Mouse (Mus musculus): ENCODE measurements around the gene Madd. TPM values are rescaled to one million over a fixed set of nuclear protein-coding genes. Genes with fewer than 3 reads are reported as not detected.

Gene Madd
- polyA plus RNA-seq, 1 experiment from 2014 or later: 6.8 TPM

DNA sequence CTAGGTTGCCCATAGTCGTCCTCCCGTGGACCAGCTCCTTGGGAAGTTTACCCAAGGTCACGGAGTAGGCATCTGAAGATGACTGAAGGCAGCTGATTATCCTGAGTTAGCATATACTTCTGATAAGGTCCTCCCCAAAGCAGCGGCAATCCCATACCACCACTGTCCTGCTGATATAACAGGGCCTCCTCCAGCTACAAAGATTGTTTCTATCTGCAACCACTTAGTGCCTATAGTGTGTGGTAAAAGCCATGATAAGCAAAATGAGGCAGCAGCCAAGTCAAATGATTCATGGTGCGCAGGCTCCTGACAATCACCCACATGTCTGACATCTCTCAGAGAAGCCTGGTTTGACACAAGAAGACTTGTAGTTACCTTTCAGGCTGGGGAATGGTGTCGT lies 18.6 kb downstream of the Madd start:
- no peak; the same call in 1 of the 2 replicates for ATAC-seq (replicated peaks; ENCODE audit: insufficient number of reproducible peaks, low FRiP score, low TSS enrichment)
- no peaks in the 10 kb centered on the region for H3K9me3 ChIP-seq (replicated peaks; ENCODE audit: control insufficient read depth, low read length)
- 44% methylated on average over 6 of the region's 6 CpGs for WGBS (ENCODE audit: insufficient replicate concordance)
- peaks cover under 1% of the 10 kb centered on the region; the same call in 1 of the 2 replicates for H3K4me1 ChIP-seq (ENCODE audit: control insufficient read depth, insufficient read depth, low read length)
- H3K36me3 ChIP-seq (ENCODE audit: control insufficient read depth, insufficient read depth, low read length): no peaks in the 10 kb centered on the region
- no peak overlapping the region for H3K4me3 ChIP-seq (ENCODE audit: low read depth, low read length)
- H3K27me3 ChIP-seq (ENCODE audit: control insufficient read depth, insufficient read depth, low read length): no peaks in the 10 kb centered on the region
- no peak overlapping the region for H3K9ac ChIP-seq (ENCODE audit: low read depth, low read length)
- H3K4me2 ChIP-seq: no peak overlapping the region
- H3K27ac ChIP-seq (ENCODE audit: low read depth, low read length): no peak overlapping the region

- no peak for ATAC-seq (replicated peaks; ENCODE audit: insufficient number of reproducible peaks, low FRiP score, low TSS enrichment)
- Histone ChIP-seq H3K36me3 (ENCODE audit: control insufficient read depth, insufficient read depth, low read length) (no peaks in the 10 kb centered on the region), H3K4me3 (ENCODE audit: low read depth, low read length) (no peak overlapping the region), H3K9me3 (replicated peaks; ENCODE audit: control insufficient read depth, low read length) (no peaks in the 10 kb centered on the region), H3K4me2 (no peak overlapping the region), H3K4me1 (ENCODE audit: control insufficient read depth, insufficient read depth, low read length) (peaks cover 4% of the 10 kb centered on the region; the same call in 1 of the 2 replicates), H3K27me3 (ENCODE audit: control insufficient read depth, insufficient read depth, low read length) (no peaks in the 10 kb centered on the region), H3K9ac (ENCODE audit: low read depth, low read length) (no peak overlapping the region), H3K27ac (ENCODE audit: low read depth, low read length) (no peak overlapping the region)
- 85% methylated on average over 5 of the region's 5 CpGs for WGBS (ENCODE audit: insufficient replicate concordance)
These were observed 20.1 kb downstream of the Madd start for GRCm38 (mm10) chr2:91163532-91163931.

GRCm38 (mm10) chr2:91162952-91163351 lies 20.7 kb downstream of the Madd start:
- WGBS (ENCODE audit: insufficient replicate concordance): 81% methylated on average over 4 of the region's 4 CpGs
- H3K27me3 ChIP-seq (ENCODE audit: control insufficient read depth, insufficient read depth, low read length): no peaks in the 10 kb centered on the region
- H3K9ac ChIP-seq (ENCODE audit: low read depth, low read length): no peak overlapping the region
- H3K4me2 ChIP-seq: no peak overlapping the region
- H3K9me3 ChIP-seq (replicated peaks; ENCODE audit: control insufficient read depth, low read length): no peaks in the 10 kb centered on the region
- no peak overlapping the region for H3K27ac ChIP-seq (ENCODE audit: low read depth, low read length)
- no peak overlapping the region for H3K4me3 ChIP-seq (ENCODE audit: low read depth, low read length)
- ATAC-seq (replicated peaks; ENCODE audit: insufficient number of reproducible peaks, low FRiP score, low TSS enrichment): no peak
- H3K4me1 ChIP-seq (ENCODE audit: control insufficient read depth, insufficient read depth, low read length): peaks cover 4% of the 10 kb centered on the region; the same call in 1 of the 2 replicates
- H3K36me3 ChIP-seq (ENCODE audit: control insufficient read depth, insufficient read depth, low read length): no peaks in the 10 kb centered on the region

DNA sequence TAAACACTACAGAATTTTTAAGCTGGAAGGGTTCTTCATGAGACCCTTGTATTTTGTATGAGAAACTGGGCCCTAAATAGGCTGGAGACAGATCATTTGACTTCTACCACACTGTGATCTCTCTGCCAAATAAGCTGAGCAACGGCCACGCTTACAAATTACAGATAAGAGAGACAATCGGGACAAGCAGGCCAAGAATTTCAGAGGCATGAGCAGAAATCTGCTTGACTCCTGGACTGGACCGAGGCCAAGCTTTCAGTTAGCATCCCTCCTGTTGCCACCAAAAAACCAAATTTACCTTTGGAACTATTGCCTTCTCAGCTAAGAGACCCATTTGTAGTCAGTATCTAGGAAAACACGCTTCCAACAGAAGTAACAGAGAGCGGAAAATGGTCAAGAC lies 23.0 kb downstream of the Madd start:
- Histone ChIP-seq H3K9me3 (replicated peaks; ENCODE audit: control insufficient read depth, low read length) (no peaks in the 10 kb centered on the region), H3K9ac (ENCODE audit: low read depth, low read length) (no peak overlapping the region), H3K36me3 (ENCODE audit: control insufficient read depth, insufficient read depth, low read length) (no peaks in the 10 kb centered on the region), H3K4me1 (ENCODE audit: control insufficient read depth, insufficient read depth, low read length) (peaks cover 4% of the 10 kb centered on the region; the same call in 1 of the 2 replicates), H3K4me3 (ENCODE audit: low read depth, low read length) (no peak overlapping the region), H3K27me3 (ENCODE audit: control insufficient read depth, insufficient read depth, low read length) (no peaks in the 10 kb centered on the region), H3K27ac (ENCODE audit: low read depth, low read length) (no peak overlapping the region), H3K4me2 (no peak overlapping the region)
- 45% methylated on average over 6 of the region's 6 CpGs for WGBS (ENCODE audit: insufficient replicate concordance)
- ATAC-seq (replicated peaks; ENCODE audit: insufficient number of reproducible peaks, low FRiP score, low TSS enrichment): no peak

- peaks cover 4% of the 10 kb centered on the region; the same call in 1 of the 2 replicates for H3K4me1 ChIP-seq (ENCODE audit: control insufficient read depth, insufficient read depth, low read length)
- no peak overlapping the region for H3K4me2 ChIP-seq
- 26% methylated on average over 6 of the region's 6 CpGs for WGBS (ENCODE audit: insufficient replicate concordance)
- H3K9me3 ChIP-seq (replicated peaks; ENCODE audit: control insufficient read depth, low read length): no peaks in the 10 kb centered on the region
- H3K27ac ChIP-seq (ENCODE audit: low read depth, low read length): no peak overlapping the region
- H3K27me3 ChIP-seq (ENCODE audit: control insufficient read depth, insufficient read depth, low read length): no peaks in the 10 kb centered on the region
- H3K4me3 ChIP-seq (ENCODE audit: low read depth, low read length): no peak overlapping the region
- no peaks in the 10 kb centered on the region for H3K36me3 ChIP-seq (ENCODE audit: control insufficient read depth, insufficient read depth, low read length)
- ATAC-seq (replicated peaks; ENCODE audit: insufficient number of reproducible peaks, low FRiP score, low TSS enrichment): no peak
- H3K9ac ChIP-seq (ENCODE audit: low read depth, low read length): no peak overlapping the region
These were observed 26.5 kb downstream of the Madd start for GRCm38 (mm10) chr2:91157002-91157752.

GRCm38 (mm10) chr2:91154091-91154490 lies 29.5 kb downstream of the Madd start:
- no peaks in the 10 kb centered on the region for H3K27me3 ChIP-seq (ENCODE audit: control insufficient read depth, insufficient read depth, low read length)
- H3K4me1 ChIP-seq (ENCODE audit: control insufficient read depth, insufficient read depth, low read length): no peaks in the 10 kb centered on the region
- no peaks in the 10 kb centered on the region for H3K36me3 ChIP-seq (ENCODE audit: control insufficient read depth, insufficient read depth, low read length)
- WGBS (ENCODE audit: insufficient replicate concordance): 94% methylated on average over 3 of the region's 3 CpGs
- no peak for ATAC-seq (replicated peaks; ENCODE audit: insufficient number of reproducible peaks, low FRiP score, low TSS enrichment)
- H3K4me3 ChIP-seq (ENCODE audit: low read depth, low read length): no peak overlapping the region
- H3K9me3 ChIP-seq (replicated peaks; ENCODE audit: control insufficient read depth, low read length): no peaks in the 10 kb centered on the region
- no peak overlapping the region for H3K4me2 ChIP-seq
- no peak overlapping the region for H3K27ac ChIP-seq (ENCODE audit: low read depth, low read length)
- no peak overlapping the region for H3K9ac ChIP-seq (ENCODE audit: low read depth, low read length)

DNA sequence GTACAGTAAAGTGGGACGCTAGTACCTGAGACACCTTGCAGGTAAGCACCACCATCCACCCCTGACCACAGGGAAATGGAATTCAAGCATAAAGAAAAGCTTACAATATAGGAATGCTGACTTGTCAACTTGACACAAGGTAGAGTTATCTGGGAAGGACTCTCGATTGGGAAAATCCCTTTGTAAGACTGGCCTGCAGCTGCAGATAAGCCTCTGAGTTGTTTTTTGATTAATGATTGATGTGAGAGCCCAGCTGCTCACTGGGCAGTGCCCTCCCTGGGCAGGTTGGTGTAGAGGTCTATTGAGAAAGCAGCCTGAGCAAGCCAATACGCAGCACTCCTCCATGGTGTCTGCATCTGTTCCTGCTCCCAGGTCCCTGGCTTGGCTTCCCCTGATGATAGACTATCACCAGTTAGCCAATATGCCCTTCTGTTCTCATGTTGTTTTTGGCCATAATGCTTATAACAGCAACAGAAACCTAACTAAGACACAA lies 30.7 kb downstream of the Madd start:
- 0 out of 2 replicates have a peak, but pooled peaks cover under 1% of the 10 kb centered on the region for H3K36me3 ChIP-seq (ENCODE audit: control insufficient read depth, insufficient read depth, low read length)
- H3K27ac ChIP-seq (ENCODE audit: low read depth, low read length): no peak overlapping the region
- H3K4me2 ChIP-seq: no peak overlapping the region
- H3K9ac ChIP-seq (ENCODE audit: low read depth, low read length): no peak overlapping the region
- 70% methylated on average over 3 of the region's 3 CpGs for WGBS (ENCODE audit: insufficient replicate concordance)
- H3K27me3 ChIP-seq (ENCODE audit: control insufficient read depth, insufficient read depth, low read length): no peaks in the 10 kb centered on the region
- no peak for ATAC-seq (replicated peaks; ENCODE audit: insufficient number of reproducible peaks, low FRiP score, low TSS enrichment)
- no peak overlapping the region for H3K4me3 ChIP-seq (ENCODE audit: low read depth, low read length)
- no peaks in the 10 kb centered on the region for H3K9me3 ChIP-seq (replicated peaks; ENCODE audit: control insufficient read depth, low read length)
- no peaks in the 10 kb centered on the region for H3K4me1 ChIP-seq (ENCODE audit: control insufficient read depth, insufficient read depth, low read length)

GRCm38 (mm10) chr2:91151331-91151730 lies 32.3 kb downstream of the Madd start:
- Histone ChIP-seq H3K9me3 (replicated peaks; ENCODE audit: control insufficient read depth, low read length) (no peaks in the 10 kb centered on the region), H3K4me3 (ENCODE audit: low read depth, low read length) (no peak overlapping the region), H3K36me3 (ENCODE audit: control insufficient read depth, insufficient read depth, low read length) (0 out of 2 replicates have a peak, but pooled peaks cover 2% of the 10 kb centered on the region), H3K4me1 (ENCODE audit: control insufficient read depth, insufficient read depth, low read length) (no peaks in the 10 kb centered on the region), H3K4me2 (no peak overlapping the region), H3K9ac (ENCODE audit: low read depth, low read length) (no peak overlapping the region), H3K27ac (ENCODE audit: low read depth, low read length) (no peak overlapping the region), H3K27me3 (ENCODE audit: control insufficient read depth, insufficient read depth, low read length) (no peaks in the 10 kb centered on the region)
- WGBS (ENCODE audit: insufficient replicate concordance): 65% methylated on average over 1 of the region's 1 CpGs
- ATAC-seq (replicated peaks; ENCODE audit: insufficient number of reproducible peaks, low FRiP score, low TSS enrichment): no peak

- Histone ChIP-seq H3K4me1 (ENCODE audit: control insufficient read depth, insufficient read depth, low read length) (no peaks in the 10 kb centered on the region), H3K36me3 (ENCODE audit: control insufficient read depth, insufficient read depth, low read length) (0 out of 2 replicates have a peak, but pooled peaks cover 2% of the 10 kb centered on the region), H3K4me3 (ENCODE audit: low read depth, low read length) (no peak overlapping the region), H3K9me3 (replicated peaks; ENCODE audit: control insufficient read depth, low read length) (no peaks in the 10 kb centered on the region), H3K27me3 (ENCODE audit: control insufficient read depth, insufficient read depth, low read length) (no peaks in the 10 kb centered on the region), H3K9ac (ENCODE audit: low read depth, low read length) (no peak overlapping the region), H3K27ac (ENCODE audit: low read depth, low read length) (no peak overlapping the region), H3K4me2 (no peak overlapping the region)
- ATAC-seq (replicated peaks; ENCODE audit: insufficient number of reproducible peaks, low FRiP score, low TSS enrichment): no peak
These were observed 35.5 kb downstream of the Madd start for GRCm38 (mm10) chr2:91148101-91148500.
